16 mouse cellular contexts compared by ENCODE assay signal in genomic region chr16:92403069-92403468, GRCm38 (mm10). TPM values are rescaled to one million over a fixed set of nuclear protein-coding genes. Genes with fewer than 3 reads are reported as not detected.
DNase-seq lines count a peak whose midpoint lies in the region; ATAC-seq lines count a peak whose summit lies in the region.
"Had no signal": no experiment of that assay in that cellular context is flagged by ENCODE, and none has a peak within 500 bp of the region (broad histone marks: within the 10 kb centered on the region; RNA-seq: fewer than 3 reads in every experiment).

No protein-coding gene starts in this region.

- 51% methylated on average over 10 of the region's 10 CpGs for WGBS in heart, embryonic 15.5 days
- WGBS in liver, embryonic 11.5 days: 76% methylated on average over 10 of the region's 10 CpGs

- peak overlapping the region; percentile 60 for H3K27ac ChIP-seq in brown adipose tissue, adult 24 weeks (replicated peaks; ENCODE audit: low read depth, low read length)
- peak overlapping the region; percentile 35 for H3K27ac ChIP-seq in heart, embryonic 15.5 days
- no peak overlapping the region for H3K27ac ChIP-seq in liver, embryonic 11.5 days (ENCODE audit: low read depth, low read length)
- H3K27ac ChIP-seq: forebrain, embryonic 12.5 days had no signal

- no peak for ATAC-seq in heart, embryonic 15.5 days (replicated peaks; ENCODE audit: insufficient number of reproducible peaks, insufficient read depth, low FRiP score, low read depth)
- no peak for ATAC-seq in CD4-positive, CD25-positive, alpha-beta regulatory T cell, adult 4 months
- ATAC-seq in liver, embryonic 11.5 days (replicated peaks; ENCODE audit: low FRiP score): no peak
- ATAC-seq: activated CD4-positive, CD25-positive, alpha-beta regulatory T cell, adult 4 months; inflammation-experienced regulatory T-cells, adult 6 months had no signal

- peaks cover 16% of the 10 kb centered on the region for H3K4me1 ChIP-seq in brown adipose tissue, adult 24 weeks (ENCODE audit: control insufficient read depth, insufficient read depth, insufficient read length, low read length)
- H3K4me1 ChIP-seq in heart, embryonic 15.5 days (replicated peaks): peaks cover 45% of the 10 kb centered on the region
- peaks cover 14% of the 10 kb centered on the region; the same call in 1 of the 2 replicates for H3K4me1 ChIP-seq in liver, embryonic 11.5 days (replicated peaks; ENCODE audit: control insufficient read depth, insufficient read depth, low read length)

- no peaks in the 10 kb centered on the region for H3K9me3 ChIP-seq in heart, embryonic 15.5 days (replicated peaks)
- H3K9me3 ChIP-seq in liver, embryonic 11.5 days (ENCODE audit: control insufficient read depth, low read length): no peaks in the 10 kb centered on the region
- H3K9me3 ChIP-seq: forebrain, embryonic 12.5 days; G1E had no signal

- no peak overlapping the region for H3K9ac ChIP-seq in heart, embryonic 15.5 days
- no peak overlapping the region for H3K9ac ChIP-seq in liver, embryonic 11.5 days (ENCODE audit: low read depth, low read length)
- H3K9ac ChIP-seq: forebrain, embryonic 12.5 days had no signal

- H3K4me2 ChIP-seq in heart, embryonic 15.5 days: no peak overlapping the region
- no peak overlapping the region for H3K4me2 ChIP-seq in liver, embryonic 11.5 days
- H3K4me2 ChIP-seq: forebrain, embryonic 12.5 days; midbrain, embryonic 11.5 days had no signal

- peak overlapping the region; percentile 32; the same call in 1 of the 2 replicates for H3K4me3 ChIP-seq in brown adipose tissue, adult 24 weeks (ENCODE audit: insufficient read depth, low read depth, low read length)
- H3K4me3 ChIP-seq in heart, embryonic 15.5 days: no peak overlapping the region
- H3K4me3 ChIP-seq in liver, embryonic 11.5 days (ENCODE audit: low read depth, low read length): no peak overlapping the region
- H3K4me3 ChIP-seq: forebrain, embryonic 12.5 days had no signal

- H3K36me3 ChIP-seq in heart, embryonic 15.5 days: no peaks in the 10 kb centered on the region
- H3K36me3 ChIP-seq in liver, embryonic 11.5 days (ENCODE audit: control insufficient read depth, insufficient read depth, low read length): no peaks in the 10 kb centered on the region
- H3K36me3 ChIP-seq: forebrain, embryonic 12.5 days had no signal

- peak; percentile 42 for DNase-seq in gastrocnemius, postnatal 25 days
- no peak for DNase-seq in gastrocnemius, postnatal 10 days
- DNase-seq in lung, postnatal 10 days: peak; percentile 73
- DNase-seq in spleen, postnatal 4 days (ENCODE audit: low spot score in 2 of 2): no peak
- DNase-seq in liver, embryonic 11.5 days (ENCODE audit: low spot score): no peak
- DNase-seq: cerebellum, postnatal 36 days; layer of hippocampus, postnatal 36 days had no signal

- H3K27me3 ChIP-seq in heart, embryonic 15.5 days: no peaks in the 10 kb centered on the region
- peaks cover 24% of the 10 kb centered on the region for H3K27me3 ChIP-seq in liver, embryonic 11.5 days (replicated peaks; ENCODE audit: control insufficient read depth, insufficient read depth, low read length)

RNA-seq across cellular contexts. Expression of gene Kcne1, which starts 43.8 kb away (rescaled TPM):
- total RNA-seq in gastrocnemius, postnatal 25 days (2021): not detected
- total RNA-seq in gastrocnemius, postnatal 10 days (2021): not detected
- not detected in 2 replicates for polyA plus RNA-seq in brown adipose tissue, adult 24 weeks (2012; ENCODE audit: insufficient read depth, insufficient read length, missing spikeins)
- 120 and 162 TPM in 2 replicates for polyA plus RNA-seq in heart, embryonic 15.5 days (2015; fragmentation: Nextera tagmentation; extraction: Ambion mirVana)
- polyA plus RNA-seq in CD4-positive, CD25-positive, alpha-beta regulatory T cell, adult 4 months (2017; shearing (Covaris generic)): not detected
- polyA plus RNA-seq in liver, embryonic 11.5 days (2014; fragmentation: Nextera tagmentation; extraction: Ambion mirVana): 0.05 TPM in 1 of 2 replicates, not detected in the other
- total RNA-seq: granulocyte monocyte progenitor cell, adult 5-6 weeks; layer of hippocampus, postnatal 36 days had no signal
- polyA plus RNA-seq: activated CD4-positive, CD25-positive, alpha-beta regulatory T cell, adult 4 months; G1E; inflammation-experienced regulatory T-cells, adult 6 months had no signal

Comparison
In these comparisons a context has a peak if more than half of its experiments do, and no peak if none do; other contexts are left out.
1. DNase-seq: peak in gastrocnemius, postnatal 25 days (single experiment) and lung, postnatal 10 days (single experiment); none in gastrocnemius, postnatal 10 days (single experiment), spleen, postnatal 4 days (0 of 2) and liver, embryonic 11.5 days (single experiment).
2. RNA of gene Kcne1, which starts 43.8 kb away (polyA plus RNA-seq): 120 to 162 TPM in heart, embryonic 15.5 days; 0.05 TPM in liver, embryonic 11.5 days, not detected in brown adipose tissue, adult 24 weeks and not detected in CD4-positive, CD25-positive, alpha-beta regulatory T cell, adult 4 months; every median in the first group is over 100 times any median in the second.